ENCODE assay signal across 8 mouse cellular contexts in genomic region chr17:52559961-52560720, GRCm38 (mm10). TPM values are rescaled to one million over a fixed set of nuclear protein-coding genes. Genes with fewer than 3 reads are reported as not detected.
DNase-seq lines count a peak whose midpoint lies in the region; ATAC-seq and TF ChIP-seq lines count a peak whose summit lies in the region.

No protein-coding gene starts in this region.

- no peaks in the 10 kb centered on the region for H3K4me1 ChIP-seq in kidney, embryonic 14.5 days (ENCODE audit: control insufficient read depth, insufficient read depth, low read length)
- no peaks in the 10 kb centered on the region for H3K4me1 ChIP-seq in limb, embryonic 14.5 days (ENCODE audit: control insufficient read depth, insufficient read depth, low read length)

- CTCF ChIA-PET in Patski (lab: Charles Lee) = interaction anchor here (0.8 to 1.1 kb wide), 2 partner anchors 827 to 829 kb away, joined by 3 read pairs; no protein-coding TSS in a partner anchor

- WGBS in kidney, embryonic 14.5 days = 32% methylated on average over 13 of the region's 13 CpGs
- WGBS in limb, embryonic 14.5 days = 31% methylated on average over 13 of the region's 13 CpGs

- in situ Hi-C loops in Patski (cut with MboI; ENCODE audit: low pct_unique_long_range_greater_than_20kb) = loop anchor here (25.0 kb wide), 2 partner anchors 1127 to 1502 kb away; partner anchors contain the start of gene Sgo1

- no peaks in the 10 kb centered on the region for H3K36me3 ChIP-seq in kidney, embryonic 14.5 days (ENCODE audit: control insufficient read depth, insufficient read depth, low read length)
- no peaks in the 10 kb centered on the region for H3K36me3 ChIP-seq in limb, embryonic 14.5 days (ENCODE audit: control insufficient read depth, insufficient read depth, low read length)

- TF ChIP-seq POLR2A in limb, embryonic 14.5 days (IDR thresholded peaks at IDR 0.05; ENCODE audit: borderline replicate concordance, extremely low read depth, insufficient read depth, insufficient read length) = no peak

- DNase-seq in A20 (ENCODE audit: low read depth, low spot score) (peak; percentile 19), Patski (ENCODE audit: low read depth, low spot score) (no peak)
- peak; percentile 46 to 66 for DNase-seq in cerebellum, postnatal 25 days
- DNase-seq in gastrocnemius, postnatal 14 days = peak; percentile 11
- DNase-seq in limb, embryonic 14.5 days (ENCODE audit: low spot score) = peak; percentile 62
- peak; percentile 23 to 46 for DNase-seq in natural killer cell, adult 2 months (ENCODE audit: low spot score in 2 of 2)
- DNase-seq in testis, postnatal 14 days (ENCODE audit: low spot score) = peak; percentile 5

- TF ChIP-seq CTCF in Patski (IDR thresholded peaks at IDR 0.05) = peak; percentile 86

- peaks cover 17% of the 10 kb centered on the region for H3K27me3 ChIP-seq in Patski
- no peaks in the 10 kb centered on the region for H3K27me3 ChIP-seq in kidney, embryonic 14.5 days (ENCODE audit: control insufficient read depth, insufficient read depth, low read length)
- H3K27me3 ChIP-seq in limb, embryonic 14.5 days (ENCODE audit: control insufficient read depth, insufficient read depth, low read length) = no peaks in the 10 kb centered on the region

- no peak overlapping the region for H3K27ac ChIP-seq in kidney, embryonic 14.5 days (ENCODE audit: low read depth, low read length)
- H3K27ac ChIP-seq in limb, embryonic 14.5 days (replicated peaks; ENCODE audit: low read depth, low read length) = no peak overlapping the region

- H3K9ac ChIP-seq in kidney, embryonic 14.5 days (ENCODE audit: low read depth, low read length) = no peak overlapping the region
- H3K9ac ChIP-seq in limb, embryonic 14.5 days (ENCODE audit: low read depth, low read length, severe bottlenecking) = no peak overlapping the region

- H3K4me3 ChIP-seq in kidney, embryonic 14.5 days (ENCODE audit: low read length) = no peak overlapping the region
- no peak overlapping the region for H3K4me3 ChIP-seq in limb, embryonic 14.5 days (replicated peaks; ENCODE audit: low read length)

- H3K9me3 ChIP-seq in kidney, embryonic 14.5 days (ENCODE audit: control insufficient read depth, low read length) = no peaks in the 10 kb centered on the region
- no peaks in the 10 kb centered on the region for H3K9me3 ChIP-seq in limb, embryonic 14.5 days (ENCODE audit: control insufficient read depth, low read length)

- intact Hi-C loops in gastrocnemius, postnatal 14 days (cut with DNase I; ENCODE audit: low total_unique reads) = no loop called here

- POLR2A ChIA-PET in Patski (lab: Charles Lee) = no interaction called here

- peak; percentile 89 for ATAC-seq in Patski
- peak; percentile 84 for ATAC-seq in kidney, embryonic 14.5 days (ENCODE audit: low FRiP score, low TSS enrichment)
- peak; percentile 53 for ATAC-seq in limb, embryonic 14.5 days (ENCODE audit: low FRiP score, low read depth)

- no peak overlapping the region for H3K4me2 ChIP-seq in kidney, embryonic 14.5 days (replicated peaks; ENCODE audit: low read depth, low read length)
- no peak overlapping the region for H3K4me2 ChIP-seq in limb, embryonic 14.5 days (replicated peaks; ENCODE audit: low read depth, low read length, severe bottlenecking)

RNA-seq across cellular contexts. Expression of gene Kcnh8, which starts 42.4 kb away (rescaled TPM):
- not detected for polyA plus RNA-seq in Patski (2021)
- under 1 TPM; 0.16 to 0.21 TPM for total RNA-seq in gastrocnemius, postnatal 14 days (2021)
- 0.66 and 0.76 TPM in 2 replicates for polyA plus RNA-seq in kidney, embryonic 14.5 days (2014; fragmentation: Nextera tagmentation; extraction: Ambion mirVana)
- 0.04 and 0.08 TPM in 2 replicates for polyA plus RNA-seq in limb, embryonic 14.5 days (2012; rRNA removed)
- 0.04 TPM in 1 of 2 replicates, not detected in the other for polyA plus RNA-seq in limb, embryonic 14.5 days (2014; fragmentation: Nextera tagmentation; extraction: Ambion mirVana)
